Mouse (Mus musculus) adrenal gland, adult (tissue): ENCODE results near the gene Poc1b.

Experiments
- DNase-seq, 2 experiments: peaks; one replicate each; pipeline ENCODE4 v3.0.0; 2022 to 2023; ENCODE audit warnings: low spot score in 1 of 2; ENCODE audit not compliant: inconsistent age in 2 of 2

Poc1b gene

DNA sequence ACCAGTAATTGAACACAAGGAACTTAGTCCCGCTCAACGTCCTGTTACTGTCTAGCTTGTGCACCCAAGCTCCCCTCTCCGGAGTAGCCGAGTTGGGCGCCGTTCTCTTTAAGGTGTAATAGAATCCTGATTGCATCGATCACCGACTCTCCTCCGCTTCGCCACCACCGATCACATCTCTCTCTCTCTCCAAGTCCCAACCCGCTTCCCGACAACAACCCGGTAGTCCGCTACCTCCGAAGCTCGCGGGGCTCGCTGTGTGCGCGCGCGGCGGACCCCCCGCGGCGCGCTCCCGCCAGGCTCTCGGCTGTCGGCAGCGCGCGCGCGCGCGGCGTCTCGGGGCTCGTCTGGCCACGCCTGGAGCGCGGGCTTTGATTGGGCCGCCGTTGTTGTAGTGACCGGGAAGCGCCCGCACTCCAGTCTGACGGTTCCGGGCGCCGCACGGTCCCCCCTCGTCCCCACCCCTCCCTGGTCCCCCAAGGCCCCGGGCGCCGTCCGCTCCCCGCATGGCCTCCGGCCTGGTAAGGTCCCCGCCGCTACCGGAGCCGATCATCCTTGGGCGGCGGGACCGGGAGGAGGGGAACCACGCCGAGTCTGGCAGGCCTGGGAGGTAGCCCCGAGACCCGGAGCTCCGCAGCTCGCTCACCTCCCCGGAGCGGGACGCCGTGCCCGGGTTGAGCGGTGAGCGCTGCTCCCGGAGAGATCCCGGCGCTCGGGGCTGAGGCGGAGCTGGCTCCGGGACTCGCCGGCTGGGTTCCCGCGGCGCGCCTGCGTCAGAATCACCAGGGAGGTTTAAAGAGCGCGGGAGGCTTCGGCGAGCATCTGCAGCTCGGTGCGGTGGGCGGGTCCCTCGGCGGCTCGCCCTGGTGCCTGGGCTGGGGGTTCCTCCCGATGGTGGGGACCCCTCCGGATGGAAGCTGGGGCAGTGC is at the start of gene Poc1b:
Poc1b (plus strand) TSS at position 334 of the 929 bp plus-strand sequence.
- DNase-seq = peak; percentile 86 to 96

DNA sequence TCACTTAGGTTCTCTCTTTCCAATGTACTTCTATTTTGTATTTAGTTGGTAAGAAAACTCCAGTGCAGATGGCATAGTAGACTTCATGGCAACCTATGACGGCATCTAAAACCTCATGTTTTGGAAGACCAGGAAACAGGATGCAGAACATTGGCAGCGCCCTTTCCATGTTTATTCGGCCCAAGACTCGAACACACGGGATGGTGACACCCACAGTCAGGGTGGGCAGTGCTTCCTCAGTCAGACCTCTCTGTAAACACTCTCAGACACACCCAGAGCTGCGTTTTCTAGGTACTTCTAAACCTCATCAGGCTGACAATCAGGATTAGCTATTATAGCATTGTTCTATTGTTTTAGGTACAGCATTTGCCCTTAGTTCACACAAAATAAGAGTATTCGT is 46.2 kb upstream of the Poc1b start:
- DNase-seq = no peak

DNA sequence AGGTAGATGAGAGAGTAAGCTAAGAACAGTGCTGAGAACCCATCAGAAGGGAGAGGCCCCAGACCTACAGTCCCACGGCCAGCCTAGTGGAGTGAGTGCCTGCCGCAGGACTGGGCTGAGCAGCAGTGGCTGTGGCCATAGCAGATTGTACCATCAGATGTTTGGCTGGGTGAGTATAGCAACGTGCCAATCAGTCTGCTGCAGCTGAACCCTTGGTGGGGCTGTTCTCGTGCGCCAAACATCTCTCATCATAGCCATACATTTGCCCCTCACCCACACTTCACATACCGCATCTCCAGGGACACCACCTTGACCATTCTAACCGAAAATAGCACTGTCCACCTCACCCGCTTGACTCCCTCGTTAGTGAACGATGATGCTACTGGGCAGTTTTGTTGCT is 45.4 kb upstream of the Poc1b start:
- no peak for DNase-seq

DNA sequence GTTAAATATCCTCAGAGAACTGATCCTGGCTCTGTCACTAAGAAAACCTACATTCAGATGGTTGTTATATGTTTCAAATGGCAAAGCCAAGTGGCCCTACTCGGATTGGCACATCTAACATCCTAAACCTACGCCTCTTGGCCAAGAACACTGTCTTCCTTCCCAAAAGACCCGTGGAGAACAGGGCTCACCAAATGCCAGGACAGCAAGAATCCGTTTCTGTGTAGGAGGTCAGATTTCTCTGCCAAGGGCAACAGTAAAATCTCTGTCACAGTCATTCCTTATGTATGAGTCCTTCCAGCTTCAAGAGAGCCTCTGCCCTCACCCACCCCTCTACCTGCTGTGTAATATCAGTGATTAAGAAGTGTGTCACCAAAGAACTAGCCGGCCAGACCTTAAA is 44.3 kb upstream of the Poc1b start:
- DNase-seq = peak in 1 of 2 experiments; percentile 50

DNA sequence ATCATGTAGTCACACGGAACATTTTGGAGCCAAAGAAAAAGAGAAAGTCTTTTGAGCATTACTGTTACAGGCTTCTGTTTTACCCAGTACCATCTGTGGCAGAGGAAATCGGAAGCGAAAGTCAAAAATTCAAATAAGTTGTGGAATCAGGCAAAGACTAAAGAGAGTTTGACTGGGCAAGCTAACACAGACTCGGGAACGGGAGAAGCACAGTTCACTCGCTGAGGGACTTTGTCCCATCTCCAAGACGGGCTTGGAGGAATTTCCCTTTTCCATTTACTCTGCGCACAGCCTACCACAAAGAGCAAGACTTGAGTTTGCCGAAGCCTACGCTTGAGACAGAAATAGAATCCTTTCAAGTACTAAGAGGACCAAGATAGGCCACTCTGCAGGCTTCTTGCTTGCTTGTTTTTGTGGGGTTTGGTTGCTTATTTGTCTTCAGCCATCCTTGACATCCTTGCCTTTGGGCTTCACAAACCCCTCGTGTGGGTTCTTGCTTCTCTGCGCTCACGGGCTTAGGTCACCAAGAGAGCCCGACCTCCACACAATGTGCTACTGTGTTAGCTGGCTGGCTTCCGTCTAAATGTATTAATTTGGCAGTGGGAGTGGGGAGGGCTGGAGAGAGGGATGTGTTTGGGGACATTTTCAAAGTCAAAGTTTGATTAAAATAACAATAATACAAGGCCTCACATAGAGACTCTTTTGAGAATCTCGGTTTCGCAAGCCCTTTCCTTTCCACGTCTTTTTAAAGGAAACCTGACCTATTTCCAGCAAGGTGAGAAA is 30.5 kb upstream of the Poc1b start:
- no peak for DNase-seq

DNA sequence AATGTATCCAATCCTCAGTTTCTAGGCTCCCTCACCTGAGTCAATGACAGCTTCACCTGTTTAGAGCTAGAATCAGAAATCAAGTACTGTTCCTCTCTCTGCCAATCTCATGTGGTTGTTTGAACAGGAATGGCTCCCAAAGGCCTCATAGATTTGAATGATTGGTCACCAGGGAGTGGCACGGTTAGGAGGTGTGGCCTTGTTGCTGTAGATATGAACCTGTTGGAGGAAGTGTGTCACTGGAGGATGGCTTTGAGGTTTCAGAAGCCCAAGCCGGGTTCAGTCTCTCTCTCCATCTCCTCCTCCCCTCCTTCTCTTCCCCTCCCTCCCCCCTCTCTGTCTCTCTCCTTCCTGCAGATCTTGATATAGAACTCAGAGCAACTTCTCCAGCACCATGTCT is 28.2 kb upstream of the Poc1b start:
- no peak for DNase-seq

DNA sequence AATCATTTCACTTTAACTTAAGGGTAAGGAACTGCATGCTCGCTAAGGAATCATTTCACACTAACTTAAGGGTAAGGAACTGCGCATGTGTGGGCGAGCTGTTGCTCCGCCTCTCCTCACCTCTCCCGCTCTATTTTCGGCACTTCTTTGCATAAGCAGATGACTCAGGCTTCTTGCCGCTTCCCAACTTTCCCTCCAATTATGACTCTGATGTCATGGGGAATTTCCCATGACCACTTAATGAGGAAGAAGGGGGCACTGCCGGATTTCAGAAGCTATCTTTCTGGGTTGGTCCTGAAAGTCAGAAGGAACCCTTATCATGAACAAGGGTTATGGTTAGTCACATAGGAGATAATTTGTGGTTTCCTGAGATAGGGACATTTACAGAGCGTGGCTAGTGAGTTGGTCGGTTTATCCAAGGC is 25.3 kb upstream of the Poc1b start:
- no peak for DNase-seq

DNA sequence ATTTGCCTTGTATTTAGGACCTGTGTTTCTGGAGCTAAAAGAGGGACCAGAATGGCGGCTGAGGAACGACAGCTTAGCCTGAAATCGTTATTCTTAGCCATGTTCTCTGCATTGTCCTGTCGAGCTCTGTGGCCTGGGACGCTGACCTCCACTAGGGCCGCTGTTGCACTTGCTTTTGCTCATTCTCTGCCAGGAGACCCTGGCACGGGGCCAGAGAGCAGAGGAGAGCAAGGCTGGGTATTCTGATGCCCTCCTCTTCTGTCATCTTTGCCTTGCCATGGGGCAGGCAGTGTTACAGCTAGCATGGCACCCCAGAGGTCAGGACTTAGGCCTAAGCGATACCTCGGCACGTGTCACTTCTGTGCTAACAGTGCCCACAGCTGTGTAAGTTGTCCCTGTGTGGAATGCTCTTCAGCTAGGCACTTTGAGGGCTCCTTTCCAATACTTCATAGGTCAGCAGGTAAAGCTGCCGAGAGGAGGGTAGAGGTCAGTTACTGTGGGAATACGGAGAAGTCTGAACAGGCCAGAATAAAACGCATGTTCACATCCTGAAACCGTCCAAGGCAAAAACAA is 23.3 kb upstream of the Poc1b start:
- DNase-seq = peak; percentile 52 to 85

DNA sequence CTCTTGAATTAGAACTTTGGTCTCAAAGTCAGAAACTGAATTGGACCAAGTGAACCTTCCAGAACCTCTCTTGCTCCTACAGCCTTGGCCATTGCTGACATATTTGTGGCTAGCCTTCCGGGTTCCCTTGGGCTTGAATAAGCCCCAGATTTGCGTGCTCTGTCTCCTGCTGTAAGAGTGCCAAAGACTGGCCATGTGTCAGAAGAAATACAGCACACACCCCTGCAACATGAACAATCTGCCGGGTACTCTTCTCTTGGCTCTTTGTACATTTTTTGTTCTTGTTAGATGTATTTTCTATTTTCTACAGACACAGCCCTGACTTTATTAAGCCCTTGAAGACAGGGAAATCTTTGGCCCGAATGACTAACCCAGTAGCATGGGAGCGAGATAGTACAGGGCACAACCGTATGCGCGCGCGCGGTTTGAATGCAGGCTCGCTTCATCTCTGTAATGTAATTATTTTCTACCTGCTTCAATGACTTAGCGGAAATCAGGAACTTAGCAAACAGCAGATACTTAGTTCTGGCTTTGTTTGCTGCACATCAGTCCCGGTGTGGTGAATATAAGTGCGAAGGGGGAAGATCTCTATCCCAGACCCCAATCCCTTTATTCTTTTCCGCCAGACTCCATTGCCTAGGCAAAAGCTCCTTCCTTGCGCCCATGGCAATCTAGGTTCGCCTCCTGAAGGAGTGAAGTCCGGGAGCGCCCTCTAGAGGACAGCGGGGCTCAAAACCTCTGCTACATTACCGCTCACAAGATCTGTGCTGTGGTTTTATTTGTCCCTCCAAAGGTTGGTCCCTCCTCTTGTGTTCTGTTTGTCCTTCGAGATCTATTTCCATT is 22.2 kb upstream of the Poc1b start:
- DNase-seq = peak; percentile 78 to 94

DNA sequence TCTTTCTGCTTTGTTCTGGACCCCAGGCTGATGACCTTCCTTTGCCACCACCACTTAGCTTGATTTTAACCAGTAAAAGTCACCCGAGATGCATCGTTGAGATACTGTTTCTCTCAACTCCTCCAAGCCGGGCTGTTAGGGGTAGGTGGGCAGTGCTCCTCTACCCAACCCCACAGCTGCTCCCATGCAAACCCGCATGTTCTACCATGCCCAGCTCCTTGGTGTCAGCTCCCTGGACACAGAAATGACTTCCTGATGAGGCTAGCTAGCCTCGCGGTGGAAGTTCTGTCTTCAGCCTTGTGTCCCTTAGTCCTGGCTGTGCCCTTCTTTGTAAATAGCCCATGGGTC is 21.6 kb upstream of the Poc1b start:
- DNase-seq = no peak

DNA sequence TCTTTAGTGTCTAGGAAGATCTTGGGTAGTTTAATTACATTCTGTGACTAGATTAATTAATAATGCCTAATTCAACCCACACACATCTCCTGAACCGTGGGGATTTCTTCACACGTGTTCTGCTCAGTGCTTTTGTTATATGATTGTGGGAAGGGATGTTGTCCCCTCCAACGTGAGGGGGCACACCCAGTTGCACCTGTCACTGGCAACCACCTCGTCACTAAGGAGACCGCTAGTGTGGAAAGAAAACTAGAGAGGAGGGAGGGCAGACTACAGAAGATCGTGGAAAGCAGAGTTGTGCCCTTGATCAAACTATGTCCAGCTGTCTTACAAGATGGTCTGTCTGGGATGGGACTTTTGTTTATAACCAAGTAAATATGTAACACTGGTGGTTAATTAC is 20.8 kb upstream of the Poc1b start:
- DNase-seq = no peak

DNA sequence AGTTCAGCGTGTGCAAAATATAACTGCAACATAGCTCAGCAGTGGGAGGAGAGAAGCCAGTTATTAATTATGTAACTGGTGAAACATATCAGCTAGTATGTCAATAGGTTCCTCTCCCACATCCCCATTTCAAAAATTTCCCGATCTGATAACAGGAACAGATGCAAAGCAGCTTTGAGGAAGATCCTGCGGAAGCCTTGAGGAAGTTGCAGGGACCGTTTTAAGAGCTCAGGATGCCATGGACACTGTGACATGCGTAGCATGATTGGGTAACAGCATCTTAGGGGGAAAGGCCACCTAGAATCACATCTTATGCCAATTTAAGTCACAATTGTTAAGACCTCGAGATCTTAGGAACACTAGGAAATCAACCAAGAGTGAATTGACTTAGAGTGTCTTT is 16.9 kb upstream of the Poc1b start:
- no peak for DNase-seq

DNA sequence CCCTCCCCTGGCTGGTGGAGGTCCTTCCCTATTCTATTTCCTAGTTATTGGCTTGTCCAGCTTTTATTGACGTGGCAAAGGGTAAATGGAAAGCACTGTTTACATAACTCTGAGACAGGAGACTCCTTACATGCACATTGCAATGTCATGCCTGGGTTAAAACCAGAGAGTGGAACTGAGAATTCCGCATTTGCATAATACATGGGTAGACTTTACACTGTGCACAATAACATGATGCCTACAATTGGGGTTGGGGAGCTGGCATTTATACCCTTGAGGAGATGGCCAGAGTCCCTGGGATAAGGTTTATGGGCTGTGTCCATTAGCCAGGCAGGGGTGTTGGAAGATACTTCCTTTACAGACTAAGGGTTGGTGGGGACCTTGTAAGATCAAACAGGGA is 13.5 kb upstream of the Poc1b start:
- DNase-seq = no peak

DNA sequence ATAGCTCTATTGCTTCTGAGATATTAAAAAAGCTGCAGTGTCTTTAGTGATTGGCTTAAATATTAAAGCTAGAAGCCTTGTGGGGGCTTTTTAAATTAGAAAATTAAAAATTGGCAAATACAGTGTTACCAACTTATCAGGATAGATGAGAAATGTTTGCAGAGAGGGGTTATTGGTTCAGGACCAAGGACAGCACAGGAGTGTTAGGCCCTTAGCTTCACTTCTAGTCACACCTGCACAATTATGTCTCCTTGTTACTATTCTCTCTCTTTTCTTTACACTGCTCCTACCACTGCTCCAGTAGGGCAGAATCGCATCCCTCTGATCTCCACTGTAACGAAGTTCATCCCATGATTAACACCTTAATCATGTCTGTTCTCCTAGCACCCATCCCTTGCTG is 11.7 kb upstream of the Poc1b start:
- DNase-seq = no peak

DNA sequence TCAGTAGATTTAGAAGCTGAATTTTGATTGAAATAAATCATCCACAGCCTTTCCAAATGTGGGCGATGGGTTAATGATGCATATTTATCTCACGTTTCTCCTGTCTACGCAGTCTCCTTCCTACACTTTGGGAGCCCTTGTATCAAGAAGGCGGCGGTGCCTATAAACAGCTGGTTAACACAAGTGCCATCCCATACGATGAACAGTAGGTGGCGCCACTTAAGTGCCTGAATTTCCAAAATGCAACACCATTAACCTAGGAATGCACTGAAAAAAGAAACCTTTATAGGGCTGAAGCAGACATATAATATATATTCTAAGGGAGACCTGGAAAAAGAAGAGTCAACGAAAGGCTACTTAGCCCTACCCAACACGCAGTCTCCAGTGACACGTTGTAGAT is 9.5 kb upstream of the Poc1b start:
- peak; percentile 42 to 82 for DNase-seq

DNA sequence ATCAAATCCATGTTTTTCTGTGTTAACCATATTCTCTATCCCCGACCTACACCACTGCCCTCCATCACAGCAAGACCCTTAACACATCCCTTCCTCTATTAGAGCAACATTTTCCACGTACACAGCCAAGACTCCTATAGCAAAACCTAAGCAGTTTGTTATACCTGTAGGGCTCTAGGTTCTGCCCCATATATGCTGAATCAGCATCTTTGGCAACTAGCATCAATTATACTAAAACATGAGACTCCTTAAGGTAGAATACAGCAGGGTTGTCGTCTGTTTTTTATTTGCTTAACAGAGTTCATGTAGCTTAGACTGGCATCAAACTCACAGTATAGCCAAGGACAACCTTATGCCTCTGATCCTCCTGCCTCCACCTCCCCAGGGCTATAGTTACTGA is 1.3 kb upstream of the Poc1b start:
- DNase-seq = no peak

DNA sequence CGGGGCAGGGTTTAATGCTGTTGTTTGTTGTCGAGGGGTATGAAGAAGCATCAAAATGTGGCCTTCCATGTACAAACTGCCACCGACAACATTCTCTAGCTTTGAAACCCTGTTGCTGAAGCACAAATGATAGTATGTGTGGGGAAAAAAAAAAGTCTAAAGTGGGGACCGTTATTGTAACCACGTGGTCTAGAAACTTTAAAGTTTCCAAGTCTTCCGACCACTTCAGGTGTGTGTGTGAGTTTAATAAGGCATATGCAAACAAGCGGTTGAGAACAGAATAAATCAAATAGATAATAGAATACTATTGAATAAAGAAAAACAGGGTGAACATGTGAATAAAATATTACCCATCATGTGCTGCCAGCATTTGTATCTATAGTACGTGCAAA is 529 bp upstream of the Poc1b start:
- DNase-seq = peak in 1 of 2 experiments; percentile 31

DNA sequence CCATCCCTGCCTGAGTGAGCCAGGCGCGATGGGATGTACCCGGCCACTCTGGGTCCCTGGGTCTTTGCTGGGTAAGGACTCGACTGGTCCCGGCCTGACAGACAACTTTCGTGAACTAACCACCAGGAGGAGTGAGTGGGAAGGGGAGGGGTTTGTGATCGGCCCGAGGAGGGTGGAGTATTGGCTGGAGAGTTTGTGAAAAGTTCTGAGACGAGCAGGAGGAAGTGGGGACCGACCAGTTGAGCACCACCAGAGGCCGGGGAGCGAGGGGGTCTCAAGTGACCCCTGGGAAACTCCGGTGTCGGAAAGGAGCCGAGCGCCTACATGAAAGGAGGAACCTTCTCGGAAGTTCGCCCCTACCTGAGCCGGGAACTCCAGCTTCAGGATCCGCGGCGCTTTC is 1.1 kb downstream of the Poc1b start, which contains the start of gene Galnt4:
Galnt4 (plus strand) TSS at position 196 of the 400 bp plus-strand sequence.
- peak; percentile 87 to 95 for DNase-seq

DNA sequence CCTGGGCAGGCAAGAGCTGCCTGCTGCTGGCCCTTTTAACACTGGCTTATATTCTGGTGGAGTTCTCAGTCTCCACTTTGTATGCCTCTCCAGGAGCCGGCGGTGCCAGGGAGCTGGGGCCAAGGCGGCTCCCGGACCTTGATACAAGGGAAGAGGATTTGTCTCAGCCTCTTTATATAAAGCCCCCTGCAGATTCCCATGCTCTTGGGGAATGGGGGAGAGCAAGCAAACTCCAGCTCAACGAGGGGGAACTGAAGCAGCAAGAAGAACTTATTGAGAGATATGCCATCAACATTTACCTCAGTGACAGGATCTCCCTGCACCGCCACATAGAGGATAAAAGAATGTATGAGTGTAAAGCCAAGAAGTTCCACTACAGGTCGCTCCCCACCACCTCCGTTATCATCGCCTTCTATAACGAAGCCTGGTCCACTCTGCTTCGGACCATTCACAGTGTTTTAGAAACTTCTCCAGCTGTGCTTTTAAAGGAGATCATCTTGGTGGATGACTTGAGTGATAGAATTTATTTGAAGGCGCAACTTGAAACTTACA is 1.7 kb downstream of the Poc1b start:
- DNase-seq = no peak

DNA sequence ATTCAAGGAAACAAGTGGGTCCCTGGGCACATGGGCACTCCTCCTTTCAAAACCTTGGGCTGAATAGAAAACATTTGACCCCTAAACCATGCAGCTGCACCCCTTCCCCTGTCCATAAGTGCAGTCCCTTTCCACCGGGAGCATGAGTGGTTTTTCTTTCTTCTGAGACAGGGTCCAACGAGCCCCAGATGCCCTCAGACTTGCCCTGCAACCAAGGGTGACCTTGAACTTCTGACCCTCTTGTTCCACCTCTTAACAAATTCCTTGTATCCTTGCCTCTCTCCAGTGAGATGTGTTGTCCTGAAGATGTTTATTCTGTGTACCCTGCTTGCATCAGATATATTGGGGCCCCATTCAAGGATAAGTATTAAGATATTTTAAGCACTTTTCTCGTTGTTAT is 6.7 kb downstream of the Poc1b start:
- no peak for DNase-seq

DNA sequence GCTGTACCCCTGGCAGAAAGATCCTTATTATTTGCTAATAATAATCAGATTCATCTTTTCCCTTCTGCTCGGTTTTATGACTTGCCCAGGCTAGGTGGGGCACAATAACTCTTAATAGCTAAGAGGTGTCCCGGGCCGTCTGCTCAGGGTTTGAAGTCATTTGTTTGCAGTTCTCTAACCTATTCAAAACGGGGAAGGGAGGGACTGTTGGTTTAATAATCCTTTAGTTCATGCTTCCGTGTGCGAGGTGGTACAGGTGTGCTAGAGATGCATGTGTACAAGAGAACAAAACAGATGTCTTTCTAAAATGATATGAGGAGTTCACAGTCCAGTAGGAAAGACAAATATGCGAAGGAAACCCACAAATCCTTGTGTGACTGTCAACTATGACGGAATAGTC is 7.5 kb downstream of the Poc1b start:
- DNase-seq = no peak
